Mouse (Mus musculus) ZHBTc4 (cell line): ENCODE data around the gene Nbea.

Experiments
- DNase-seq: peaks from one replicate; pipeline ENCODE4 v3.0.0-alpha.2; 2011; ENCODE audit warnings: low read depth, low spot score

Gene Nbea

GRCm38 (mm10) chr3:56183159-56184133 is at the start of gene Nbea:
Gene Nbea (minus strand): TSS chr3:56183701.
- peak; percentile 61 for DNase-seq

- DNase-seq: no peak
Observed at GRCm38 (mm10) chr3:56229283-56229682, 45.8 kb upstream of the Nbea start.

DNA sequence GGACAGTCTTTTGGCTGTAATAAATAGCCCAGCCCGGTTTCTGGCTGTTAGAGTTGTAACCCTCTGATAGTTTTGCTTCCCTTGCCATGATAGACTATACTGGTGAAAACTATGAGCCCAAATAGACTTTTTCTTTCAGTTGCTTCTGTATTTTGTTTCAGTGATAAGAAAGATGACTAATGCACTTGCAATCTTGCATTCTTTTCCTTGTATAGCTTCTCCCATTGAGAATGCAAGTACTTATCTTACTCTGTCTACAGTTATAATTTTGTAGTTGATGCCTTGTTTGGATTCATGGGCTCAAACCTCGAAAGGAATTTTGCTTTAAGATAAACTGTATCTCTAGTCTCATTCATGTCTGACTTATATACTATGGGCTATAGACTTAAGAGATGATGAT is 32.5 kb upstream of the Nbea start:
- DNase-seq: no peak

DNA sequence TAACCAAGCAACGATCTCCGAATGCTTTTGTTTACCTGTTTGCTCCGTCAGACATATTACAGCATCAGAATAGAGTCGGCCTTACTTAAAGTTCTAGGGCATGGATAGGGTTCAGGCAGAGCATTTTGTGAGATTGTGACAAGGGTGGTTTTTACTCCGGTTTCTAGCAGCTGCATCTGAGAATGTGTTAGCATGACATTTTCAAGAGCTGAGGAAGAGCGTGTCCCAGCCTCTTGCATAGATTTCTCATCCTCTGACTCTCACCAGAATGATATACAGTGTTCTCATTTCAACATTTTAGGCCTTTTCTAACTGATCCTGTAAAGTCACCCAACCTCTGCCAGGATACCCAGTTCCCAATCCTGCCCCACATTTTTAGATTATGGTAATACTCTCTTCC is 20.5 kb upstream of the Nbea start:
- no peak for DNase-seq

- no peak for DNase-seq
Observed at GRCm38 (mm10) chr3:56188238-56188637, 4.7 kb upstream of the Nbea start.

DNA sequence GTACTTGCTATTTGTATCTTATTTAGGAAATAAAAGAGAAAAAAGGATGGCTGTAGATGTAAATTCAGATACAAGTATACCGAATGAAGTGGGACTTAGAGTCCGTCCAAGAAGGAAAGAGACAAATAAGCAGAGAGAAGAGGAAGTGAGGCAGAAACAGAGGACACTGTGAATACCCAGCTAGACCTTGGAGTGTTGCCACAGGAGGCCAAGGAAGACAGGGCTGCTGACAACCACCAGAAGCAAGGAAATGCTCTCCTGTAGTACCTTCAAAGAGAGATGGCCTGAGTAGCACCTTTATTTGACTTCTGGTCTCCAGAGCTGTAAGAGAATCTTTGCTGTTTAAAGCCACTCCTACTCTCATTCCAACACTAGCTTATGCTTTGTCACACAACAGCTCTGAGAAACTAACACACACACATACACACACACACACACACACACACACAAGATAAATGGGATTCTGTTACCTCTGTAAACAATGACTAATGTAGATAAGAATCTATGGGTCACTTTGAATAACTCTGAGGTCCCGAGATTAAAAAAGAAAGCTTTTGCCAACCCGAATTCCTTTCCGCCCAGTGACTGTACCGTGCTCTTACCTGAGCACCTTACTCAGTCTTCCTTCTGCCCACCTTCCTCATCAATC is 3.8 kb upstream of the Nbea start:
- no peak for DNase-seq

GRCm38 (mm10) chr3:56182371-56183158 is 936 bp downstream of the Nbea start:
- peak; percentile 32 for DNase-seq

- DNase-seq: no peak
Observed at GRCm38 (mm10) chr3:56181991-56182370, 1.5 kb downstream of the Nbea start.

DNA sequence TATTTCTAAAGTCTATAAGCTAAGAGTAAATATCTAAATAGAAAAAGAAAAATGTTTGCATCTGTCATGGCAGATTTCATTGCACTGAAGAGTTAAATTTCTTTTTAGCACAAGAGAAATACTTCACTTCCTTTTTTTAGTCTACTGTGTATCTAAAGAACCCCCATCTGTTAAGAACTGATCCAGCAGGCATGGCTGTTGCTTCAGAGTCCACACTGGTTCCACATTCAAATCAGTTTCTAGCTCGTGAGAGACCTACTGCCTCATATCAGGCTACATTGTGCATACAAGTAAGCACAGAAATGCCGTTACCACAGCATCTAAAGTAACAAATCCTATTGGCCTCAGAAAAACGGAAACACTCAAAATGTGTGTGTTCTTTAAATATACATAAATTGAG is 2.5 kb downstream of the Nbea start:
- no peak for DNase-seq

DNA sequence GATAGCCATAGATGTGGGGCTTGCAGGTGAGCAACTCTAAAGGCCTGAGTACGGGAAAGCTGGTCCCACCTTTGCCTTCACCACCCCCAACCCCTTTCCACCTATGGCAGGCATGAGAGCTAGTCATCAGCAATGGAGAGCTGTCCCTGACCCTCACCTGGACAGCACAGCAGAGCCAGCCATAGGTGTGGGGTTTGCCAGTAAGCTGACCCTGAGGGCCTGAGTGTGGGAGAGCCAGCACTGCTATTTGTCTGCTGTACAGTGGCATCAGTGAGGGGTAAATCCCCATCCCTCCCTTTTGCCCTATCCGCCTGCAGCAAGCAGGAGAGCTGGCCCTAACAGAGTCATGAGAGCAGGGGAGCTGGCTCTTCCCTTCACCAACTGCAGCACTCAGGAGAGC is 25.6 kb downstream of the Nbea start:
- DNase-seq: no peak

- DNase-seq: no peak
Observed at GRCm38 (mm10) chr3:56126674-56127073, 56.8 kb downstream of the Nbea start.

DNA sequence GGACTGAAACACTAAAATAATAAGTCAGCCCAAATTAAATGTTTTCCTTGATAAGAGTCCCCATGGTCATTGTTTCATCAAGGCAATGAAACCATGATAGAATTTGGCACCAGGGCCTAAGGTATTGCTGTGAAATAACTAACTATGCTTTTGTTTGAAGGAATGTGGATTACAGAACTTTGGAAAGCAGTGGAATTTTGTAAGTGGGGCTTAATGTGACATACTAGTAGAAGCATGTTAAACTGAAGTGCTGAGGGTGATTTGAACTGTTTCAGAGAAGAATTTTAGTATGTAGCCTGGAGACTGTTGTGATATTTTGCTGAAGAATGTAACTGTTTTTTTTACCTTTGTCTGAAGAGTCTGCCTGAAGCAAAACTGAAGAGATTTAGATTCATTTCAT is 66.9 kb downstream of the Nbea start:
- no peak for DNase-seq

- no peak for DNase-seq
Observed at GRCm38 (mm10) chr3:56108101-56108500, 75.4 kb downstream of the Nbea start.

- no peak for DNase-seq
Observed at GRCm38 (mm10) chr3:56097105-56097504, 86.4 kb downstream of the Nbea start.

DNA sequence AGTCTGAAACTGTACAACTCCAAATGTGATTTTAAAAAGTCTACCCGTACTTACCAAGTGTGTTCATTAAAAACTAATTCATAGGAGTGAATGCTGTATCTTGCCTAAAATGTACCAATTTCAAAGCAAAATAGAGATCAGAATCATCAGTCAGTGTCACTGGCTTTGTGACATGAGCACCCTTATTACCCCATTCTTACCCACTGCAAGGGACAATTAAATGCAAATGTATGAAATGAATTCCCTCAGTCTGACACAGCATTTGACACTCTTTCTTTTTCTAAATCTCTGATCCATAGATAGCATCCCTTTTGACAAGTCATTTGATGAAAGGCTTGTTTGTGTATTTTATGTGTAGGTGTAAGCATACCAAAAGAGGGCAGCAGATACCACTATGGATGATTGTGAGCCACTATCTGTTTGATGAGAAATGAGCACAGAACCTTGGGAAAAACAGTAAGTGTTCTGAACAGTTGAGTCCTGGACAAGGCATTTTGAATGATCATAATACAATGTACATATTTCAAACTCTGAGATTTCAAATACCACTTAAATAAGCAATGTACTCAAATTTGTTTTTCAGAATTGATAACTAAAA is 104.4 kb downstream of the Nbea start:
- DNase-seq: peak; percentile 6

DNA sequence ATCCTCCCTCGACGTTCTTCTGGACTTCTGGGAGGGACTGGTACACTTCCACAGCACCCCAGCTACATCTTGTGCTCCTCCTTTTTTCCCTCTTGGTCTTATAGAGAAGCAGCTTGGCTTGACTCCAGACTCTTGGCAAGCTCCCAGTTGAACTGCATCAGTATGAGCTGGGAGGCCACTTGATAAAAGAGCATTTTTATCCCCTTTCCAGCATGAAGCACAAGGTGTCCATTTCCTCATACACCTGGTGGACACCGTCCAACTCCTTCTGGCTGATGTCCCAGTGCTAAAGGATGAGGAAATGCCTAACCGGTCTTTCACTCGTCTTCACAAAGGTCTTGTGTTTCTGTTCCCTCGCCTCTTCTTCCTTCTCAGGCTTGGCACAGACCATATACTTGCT is 115.7 kb downstream of the Nbea start:
- no peak for DNase-seq

DNA sequence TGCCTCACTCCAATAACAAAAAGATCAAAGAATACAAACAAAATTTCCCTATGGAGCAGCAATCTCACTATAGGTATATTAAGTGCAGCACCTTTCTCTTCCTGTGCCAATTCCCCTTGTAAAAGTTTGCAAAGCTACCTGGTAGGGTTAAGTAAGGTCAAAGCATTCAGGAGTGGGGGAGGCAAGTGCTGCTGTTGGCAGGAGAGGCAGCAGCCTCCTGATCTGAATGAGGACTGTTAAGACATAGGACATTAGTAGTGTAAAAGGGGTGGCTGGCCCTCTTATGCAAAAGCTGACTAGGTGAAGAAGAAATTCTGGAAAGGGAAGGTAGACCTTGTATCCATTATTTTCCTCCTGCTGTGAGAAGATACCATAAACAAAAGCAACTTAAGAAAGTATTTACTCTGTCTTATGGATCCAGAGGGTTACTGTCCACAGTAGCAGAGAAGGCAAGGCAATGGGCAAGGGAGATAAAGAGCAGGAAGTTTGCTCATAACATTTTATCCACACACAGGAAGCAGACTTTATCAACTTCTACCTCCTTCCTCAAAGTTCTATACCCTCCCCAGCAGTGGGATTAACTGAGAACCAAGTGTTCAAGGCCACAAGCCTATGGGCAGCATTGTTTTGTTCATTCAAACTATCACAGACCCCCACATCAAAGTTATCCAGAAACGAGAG is 117.0 kb downstream of the Nbea start:
- no peak for DNase-seq

DNA sequence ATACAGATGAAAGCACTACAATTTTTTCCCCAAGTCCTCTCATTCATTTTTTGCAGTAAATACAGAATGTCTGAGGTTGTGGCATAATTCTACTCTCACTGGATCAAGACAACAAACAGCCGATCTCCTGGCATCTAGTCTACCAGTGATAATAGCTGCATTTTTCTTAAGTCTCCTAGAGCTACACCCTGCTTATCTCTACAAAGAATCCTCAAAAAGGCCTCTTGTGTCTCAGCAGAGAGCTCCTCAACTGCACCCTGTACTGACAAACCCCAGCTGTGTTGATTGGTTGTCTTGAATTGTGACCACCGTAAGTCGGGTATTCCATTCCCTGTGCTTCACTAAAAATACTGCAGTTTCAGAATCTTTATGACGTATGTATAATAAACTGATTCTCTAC is 118.3 kb downstream of the Nbea start:
- no peak for DNase-seq

DNA sequence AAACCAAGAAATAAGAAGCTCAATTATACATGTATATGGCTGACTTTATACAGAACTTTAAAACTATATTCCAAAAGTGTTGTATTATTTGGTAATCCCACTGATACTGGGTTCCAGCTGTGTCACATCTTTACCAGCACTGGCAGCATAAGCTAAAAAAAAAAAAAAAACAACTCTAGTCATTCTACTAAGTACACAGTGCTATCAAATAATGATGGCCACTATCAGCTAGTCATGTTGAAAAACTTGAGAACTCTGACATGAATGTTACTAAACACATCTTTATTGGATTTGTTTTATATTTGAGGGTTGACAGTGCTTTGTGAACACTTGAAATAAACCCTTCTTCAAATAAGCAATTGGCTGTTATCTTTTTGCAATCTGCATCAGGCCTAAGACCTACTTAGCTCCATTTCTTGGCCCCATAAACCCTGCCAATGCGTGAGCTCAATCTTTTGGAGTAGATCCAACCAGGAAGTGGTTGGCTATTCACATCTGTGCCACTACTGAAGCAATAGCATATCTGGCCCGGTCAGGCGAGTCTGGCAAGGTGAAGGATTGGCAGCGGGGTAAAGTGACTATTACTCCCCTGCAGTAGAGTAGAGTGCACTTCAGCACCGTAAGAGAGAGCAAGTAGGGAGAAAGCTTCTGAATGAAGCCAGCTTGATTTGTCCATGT is 137.7 kb downstream of the Nbea start:
- DNase-seq: no peak

DNA sequence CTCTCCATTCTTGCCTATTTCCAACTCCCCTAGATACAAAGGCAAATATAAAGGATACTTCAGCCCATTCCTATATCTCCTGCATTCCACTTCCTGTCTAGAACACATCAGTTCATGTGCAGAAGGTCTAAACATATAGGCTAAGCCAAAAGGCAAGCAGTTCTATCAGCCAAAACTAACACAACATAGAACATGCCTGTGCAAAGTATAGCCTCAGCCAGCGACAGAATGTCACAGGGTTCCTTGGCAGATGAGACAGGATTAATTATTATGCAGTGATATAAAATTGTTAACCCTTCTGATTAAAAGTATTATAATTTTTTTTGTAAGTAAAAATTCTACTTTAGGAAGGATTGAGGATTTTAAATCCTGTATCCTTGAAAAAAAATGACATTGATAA is 140.4 kb downstream of the Nbea start:
- no peak for DNase-seq

- no peak for DNase-seq
Observed at GRCm38 (mm10) chr3:56039494-56039893, 144.0 kb downstream of the Nbea start.
